Mouse (Mus musculus): Measurements from ENCODE around the gene Sowaha. TPM values are rescaled to one million over a fixed set of nuclear protein-coding genes. Genes with fewer than 3 reads are reported as not detected.

Sowaha gene
- polyA plus RNA-seq, 1 experiment from 2014 or later = 1.1 TPM

DNA sequence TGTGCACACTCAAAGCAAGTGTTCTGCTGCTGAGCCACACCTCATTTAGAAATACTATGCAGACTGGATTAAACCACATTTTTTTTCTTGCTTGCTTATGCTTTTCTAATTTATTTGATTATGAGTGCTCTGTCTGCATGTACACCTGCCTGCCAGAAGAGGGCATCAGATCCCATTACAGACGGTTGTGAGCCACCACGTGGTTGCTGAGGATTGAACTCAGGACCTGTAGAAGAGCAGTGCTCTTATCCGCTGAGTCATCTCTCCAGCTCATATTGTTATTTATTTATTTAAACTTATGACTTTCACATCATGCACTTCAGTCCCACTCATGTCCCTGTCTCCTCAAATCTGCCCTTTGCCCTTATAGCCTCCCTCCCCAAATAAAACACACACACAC lies 5.6 kb upstream of the Sowaha start:
- DNase-seq (ENCODE audit: low spot score) (no peak), ATAC-seq (replicated peaks; ENCODE audit: low FRiP score) (no peak)
- Histone ChIP-seq H3K4me1 (replicated peaks; ENCODE audit: control insufficient read depth, insufficient read depth, low read length) (peaks cover 20% of the 10 kb centered on the region), H3K4me3 (ENCODE audit: low read depth, low read length) (no peak overlapping the region), H3K27me3 (replicated peaks; ENCODE audit: control insufficient read depth, insufficient read depth, low read length) (peaks cover 13% of the 10 kb centered on the region), H3K4me2 (no peak overlapping the region), H3K36me3 (ENCODE audit: control insufficient read depth, insufficient read depth, low read length) (no peaks in the 10 kb centered on the region), H3K27ac (ENCODE audit: low read depth, low read length) (no peak overlapping the region), H3K9ac (ENCODE audit: low read depth, low read length) (no peak overlapping the region), H3K9me3 (ENCODE audit: control insufficient read depth, low read length) (no peaks in the 10 kb centered on the region)
- 37% methylated on average over 3 of the region's 3 CpGs for WGBS

DNA sequence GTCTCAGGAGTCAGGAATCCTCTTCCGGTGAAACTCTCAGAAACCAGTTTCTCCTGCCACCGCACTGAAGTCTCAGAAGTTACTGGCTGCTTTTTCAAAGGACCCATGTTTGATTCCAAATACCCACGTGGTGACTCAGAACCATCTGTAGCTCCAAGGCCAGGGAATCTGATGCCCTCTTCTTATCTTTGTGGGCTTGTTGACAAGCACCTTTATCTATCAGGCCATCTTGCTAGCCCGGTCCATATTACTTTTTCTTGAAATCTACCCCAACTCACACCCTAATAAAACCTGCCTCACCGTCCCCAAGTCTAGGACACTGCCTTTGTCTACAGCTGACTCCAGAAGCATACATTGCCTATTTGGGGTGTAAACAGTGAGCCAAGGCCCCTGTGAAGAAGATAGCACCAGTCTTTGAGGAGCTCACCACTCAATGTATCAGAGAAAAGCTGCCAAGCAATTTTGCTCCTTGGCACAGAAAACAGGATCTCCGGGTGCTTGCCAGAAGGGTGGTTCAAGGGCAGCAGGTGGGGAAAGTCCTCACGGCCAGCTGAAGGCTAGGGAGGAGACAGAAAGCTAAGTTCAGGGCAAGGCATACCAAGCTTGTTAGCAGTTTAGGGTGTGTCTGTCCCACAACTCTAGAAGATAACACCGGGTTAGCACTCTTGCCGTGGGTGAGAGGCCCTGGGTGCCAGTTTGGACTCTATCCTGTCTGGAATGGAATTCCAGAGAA lies 3.3 kb upstream of the Sowaha start:
- Histone ChIP-seq H3K9me3 (ENCODE audit: control insufficient read depth, low read length) (no peaks in the 10 kb centered on the region), H3K9ac (ENCODE audit: low read depth, low read length) (peak overlapping the region; percentile 52), H3K27ac (ENCODE audit: low read depth, low read length) (peak overlapping the region; percentile 90), H3K4me2 (peak overlapping the region; percentile 55), H3K36me3 (ENCODE audit: control insufficient read depth, insufficient read depth, low read length) (no peaks in the 10 kb centered on the region), H3K27me3 (replicated peaks; ENCODE audit: control insufficient read depth, insufficient read depth, low read length) (peaks cover 34% of the 10 kb centered on the region), H3K4me1 (replicated peaks; ENCODE audit: control insufficient read depth, insufficient read depth, low read length) (peaks cover 38% of the 10 kb centered on the region), H3K4me3 (ENCODE audit: low read depth, low read length) (no peak overlapping the region)
- WGBS = 32% methylated on average over 9 of the region's 9 CpGs
- ATAC-seq (replicated peaks; ENCODE audit: low FRiP score) (peak; percentile 82), DNase-seq (ENCODE audit: low spot score) (no peak)

- peak; percentile 83 for ATAC-seq (replicated peaks; ENCODE audit: low FRiP score)
- H3K27ac ChIP-seq (ENCODE audit: low read depth, low read length) = peak overlapping the region; percentile 77
- H3K4me3 ChIP-seq (ENCODE audit: low read depth, low read length) = no peak overlapping the region
Measured at GRCm38 (mm10) chr11:53481088-53481730, 1.1 kb upstream of the Sowaha start.

GRCm38 (mm10) chr11:53479171-53479782 lies 797 bp downstream of the Sowaha start:
- DNase-seq (ENCODE audit: low spot score) = peak; percentile 56
- WGBS = 2% methylated on average over 62 of the region's 62 CpGs
- peak overlapping the region; percentile 92 for H3K4me2 ChIP-seq
- H3K9me3 ChIP-seq (ENCODE audit: control insufficient read depth, low read length) = no peaks in the 10 kb centered on the region
- H3K4me1 ChIP-seq (replicated peaks; ENCODE audit: control insufficient read depth, insufficient read depth, low read length) = peaks cover 33% of the 10 kb centered on the region
- no peak for ATAC-seq (replicated peaks; ENCODE audit: low FRiP score)
- H3K9ac ChIP-seq (ENCODE audit: low read depth, low read length) = peak overlapping the region; percentile 10
- no peaks in the 10 kb centered on the region for H3K36me3 ChIP-seq (ENCODE audit: control insufficient read depth, insufficient read depth, low read length)
- peak overlapping the region; percentile 62 for H3K4me3 ChIP-seq (ENCODE audit: low read depth, low read length)
- no peak overlapping the region for H3K27ac ChIP-seq (ENCODE audit: low read depth, low read length)
- H3K27me3 ChIP-seq (replicated peaks; ENCODE audit: control insufficient read depth, insufficient read depth, low read length) = peaks cover 54% of the 10 kb centered on the region

More at GRCm38 (mm10) chr11:53481088-53481730, 1.1 kb upstream of the Sowaha start:
- Histone ChIP-seq H3K27me3 (replicated peaks; ENCODE audit: control insufficient read depth, insufficient read depth, low read length) (peaks cover 37% of the 10 kb centered on the region), H3K9me3 (ENCODE audit: control insufficient read depth, low read length) (no peaks in the 10 kb centered on the region), H3K4me2 (peak overlapping the region; percentile 92), H3K9ac (ENCODE audit: low read depth, low read length) (peak overlapping the region; percentile 13; the same call in 1 of the 2 replicates), H3K4me1 (replicated peaks; ENCODE audit: control insufficient read depth, insufficient read depth, low read length) (peaks cover 33% of the 10 kb centered on the region), H3K36me3 (ENCODE audit: control insufficient read depth, insufficient read depth, low read length) (no peaks in the 10 kb centered on the region)
- 48% methylated on average over 4 of the region's 4 CpGs for WGBS
- no peak for DNase-seq (ENCODE audit: low spot score)

GRCm38 (mm10) chr11:53478383-53479170 lies 1.5 kb downstream of the Sowaha start:
- peak overlapping the region; percentile 10 for H3K9ac ChIP-seq (ENCODE audit: low read depth, low read length)
- H3K9me3 ChIP-seq (ENCODE audit: control insufficient read depth, low read length) = no peaks in the 10 kb centered on the region
- DNase-seq (ENCODE audit: low spot score) (no peak), ATAC-seq (replicated peaks; ENCODE audit: low FRiP score) (no peak)
- peaks cover 61% of the 10 kb centered on the region for H3K27me3 ChIP-seq (replicated peaks; ENCODE audit: control insufficient read depth, insufficient read depth, low read length)
- H3K36me3 ChIP-seq (ENCODE audit: control insufficient read depth, insufficient read depth, low read length) = no peaks in the 10 kb centered on the region
- peaks cover 30% of the 10 kb centered on the region for H3K4me1 ChIP-seq (replicated peaks; ENCODE audit: control insufficient read depth, insufficient read depth, low read length)
- H3K4me2 ChIP-seq = peak overlapping the region; percentile 92
- H3K27ac ChIP-seq (ENCODE audit: low read depth, low read length) = no peak overlapping the region
- 6% methylated on average over 76 of the region's 79 CpGs for WGBS
- peak overlapping the region; percentile 62 for H3K4me3 ChIP-seq (ENCODE audit: low read depth, low read length)

GRCm38 (mm10) chr11:53477833-53478232 lies 2.2 kb downstream of the Sowaha start:
- peak overlapping the region; percentile 92 for H3K4me2 ChIP-seq
- 36% methylated on average over 7 of the region's 7 CpGs for WGBS
- no peaks in the 10 kb centered on the region for H3K9me3 ChIP-seq (ENCODE audit: control insufficient read depth, low read length)
- no peak for DNase-seq (ENCODE audit: low spot score)
- H3K4me1 ChIP-seq (replicated peaks; ENCODE audit: control insufficient read depth, insufficient read depth, low read length) = peaks cover 26% of the 10 kb centered on the region
- H3K9ac ChIP-seq (ENCODE audit: low read depth, low read length) = no peak overlapping the region
- H3K27me3 ChIP-seq (replicated peaks; ENCODE audit: control insufficient read depth, insufficient read depth, low read length) = peaks cover 69% of the 10 kb centered on the region
- no peaks in the 10 kb centered on the region for H3K36me3 ChIP-seq (ENCODE audit: control insufficient read depth, insufficient read depth, low read length)
- H3K27ac ChIP-seq (ENCODE audit: low read depth, low read length) = no peak overlapping the region
- H3K4me3 ChIP-seq (ENCODE audit: low read depth, low read length) = no peak overlapping the region
- no peak for ATAC-seq (replicated peaks; ENCODE audit: low FRiP score)

DNA sequence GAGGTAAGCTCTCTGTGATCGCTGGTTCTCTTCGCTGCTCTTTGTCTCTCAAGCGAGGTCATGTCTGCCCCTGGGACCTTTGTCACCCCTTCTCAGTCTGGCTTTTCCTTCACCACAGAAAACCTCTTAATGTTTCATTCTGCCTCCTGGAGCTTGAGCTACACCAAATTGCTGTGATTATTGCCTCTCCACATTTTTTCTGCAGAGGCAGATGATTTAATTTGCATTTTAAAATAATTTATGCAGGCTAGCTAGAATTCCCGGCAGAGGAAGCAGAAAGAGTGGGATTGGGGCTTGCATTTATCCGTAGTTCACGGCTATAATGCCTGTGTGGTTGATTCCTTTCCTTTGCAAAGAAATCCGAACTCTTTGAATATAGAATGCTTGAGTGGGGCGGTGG lies 4.5 kb downstream of the Sowaha start:
- Histone ChIP-seq H3K4me2 (no peak overlapping the region), H3K4me1 (replicated peaks; ENCODE audit: control insufficient read depth, insufficient read depth, low read length) (peaks cover 20% of the 10 kb centered on the region), H3K9me3 (ENCODE audit: control insufficient read depth, low read length) (no peaks in the 10 kb centered on the region), H3K9ac (ENCODE audit: low read depth, low read length) (no peak overlapping the region), H3K27me3 (replicated peaks; ENCODE audit: control insufficient read depth, insufficient read depth, low read length) (peaks cover 87% of the 10 kb centered on the region), H3K4me3 (ENCODE audit: low read depth, low read length) (no peak overlapping the region), H3K36me3 (ENCODE audit: control insufficient read depth, insufficient read depth, low read length) (no peaks in the 10 kb centered on the region), H3K27ac (ENCODE audit: low read depth, low read length) (no peak overlapping the region)
- DNase-seq (ENCODE audit: low spot score) = no peak
- WGBS = 39% methylated on average over 8 of the region's 8 CpGs
- ATAC-seq (replicated peaks; ENCODE audit: low FRiP score) = no peak

DNA sequence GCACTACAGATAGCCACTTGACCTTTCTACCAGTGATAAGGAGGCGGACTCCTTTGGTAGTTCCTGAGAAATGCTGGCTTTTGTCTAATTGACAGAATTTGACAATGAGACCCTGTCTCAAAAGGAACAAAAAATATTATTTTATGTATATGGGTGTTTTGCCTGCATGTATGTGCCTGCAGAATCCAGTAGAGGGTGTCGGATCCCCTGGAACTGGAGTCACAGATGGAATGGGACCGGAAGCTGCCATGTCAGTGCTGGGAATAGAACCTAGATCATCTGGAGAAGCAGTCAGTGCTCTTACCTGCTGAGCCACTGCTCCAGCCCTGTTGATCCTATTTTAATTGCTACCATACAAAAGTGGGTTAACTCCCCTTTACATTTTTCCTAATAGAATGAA lies 7.4 kb downstream of the Sowaha start:
- no peaks in the 10 kb centered on the region for H3K36me3 ChIP-seq (ENCODE audit: control insufficient read depth, insufficient read depth, low read length)
- no peak overlapping the region for H3K4me3 ChIP-seq (ENCODE audit: low read depth, low read length)
- DNase-seq (ENCODE audit: low spot score) = no peak
- peaks cover 76% of the 10 kb centered on the region for H3K27me3 ChIP-seq (replicated peaks; ENCODE audit: control insufficient read depth, insufficient read depth, low read length)
- H3K9ac ChIP-seq (ENCODE audit: low read depth, low read length) = no peak overlapping the region
- no peaks in the 10 kb centered on the region for H3K9me3 ChIP-seq (ENCODE audit: control insufficient read depth, low read length)
- H3K4me1 ChIP-seq (replicated peaks; ENCODE audit: control insufficient read depth, insufficient read depth, low read length) = no peaks in the 10 kb centered on the region
- no peak for ATAC-seq (replicated peaks; ENCODE audit: low FRiP score)
- 68% methylated on average over 3 of the region's 3 CpGs for WGBS
- no peak overlapping the region for H3K4me2 ChIP-seq
- no peak overlapping the region for H3K27ac ChIP-seq (ENCODE audit: low read depth, low read length)

Measured in liver, embryonic 11.5 days (tissue).